Mouse (Mus musculus) cerebellum, adult 2 months (tissue): Measurements from ENCODE around the gene Slc35f6. TPM values are rescaled to one million over a fixed set of nuclear protein-coding genes. Genes with fewer than 3 reads are reported as not detected.
"Not testable (repeated sequence)": the region's sequence is repeated elsewhere in the genome, so short reads cannot be mapped to it uniquely, and the experiment has no call there.

Experiments used
- DNase-seq, 2 experiments: peaks; one replicate each; pipeline ENCODE4 v3.0.0; 2021
- H3K27ac ChIP-seq: fragments of 200-500 bp; 2 replicates; pipeline ENCODE4 v1.5.1; 2012; ENCODE audit warnings: low read length, control low read depth, inconsistent platforms; ENCODE audit not compliant: insufficient read depth
- H3K27me3 ChIP-seq: fragments of 200-500 bp; 2 replicates; pipeline ENCODE4 v1.6.1; 2012; ENCODE audit warnings: inconsistent platforms, mild to moderate bottlenecking, low read length, moderate library complexity; ENCODE audit not compliant: control insufficient read depth, insufficient read depth
- H3K4me1 ChIP-seq: fragments of 200-500 bp; 2 replicates; pipeline ENCODE4 v1.6.1; 2011; ENCODE audit warnings: low read length; ENCODE audit not compliant: control insufficient read depth, insufficient read depth
- H3K4me3 ChIP-seq: fragments of 200-500 bp; replicated peaks from 2 replicates; pipeline ENCODE3; 2011; ENCODE audit warnings: mild to moderate bottlenecking, low read depth, low read length, control low read depth; ENCODE audit not compliant: insufficient read depth
- CTCF ChIP-seq: fragments of 200-500 bp; IDR thresholded peaks from 2 replicates; pipeline ENCODE4 v1.5.1; 2011; ENCODE audit warnings: low read depth, mild to moderate bottlenecking, control low read depth, low read length, moderate library complexity, borderline replicate concordance; ENCODE audit not compliant: insufficient read depth
- POLR2A ChIP-seq: fragments of 200-500 bp; IDR thresholded peaks from 2 replicates; pipeline ENCODE4 v1.6.1; 2011; ENCODE audit warnings: low read length, control low read depth, borderline replicate concordance; ENCODE audit not compliant: insufficient read depth
- WGBS: fragments of 180-500 bp; shearing (Covaris S2); methylation state at CpG from one replicate; pipeline ENCODE4 v1.1.7; 2018; 5-methylcytosine and 5-hydroxymethylcytosine counted together
- polyA plus RNA-seq: library from polyadenylated mRNA; depleted of rRNA; stranded (reverse); fragments of >200 nt; gene quantifications from 2 replicates; pipeline ENCODE4 v1.2.3, GENCODE M21; 2012

Gene Slc35f6
- polyA plus RNA-seq, 1 experiment, result 57.1 TPM

DNA sequence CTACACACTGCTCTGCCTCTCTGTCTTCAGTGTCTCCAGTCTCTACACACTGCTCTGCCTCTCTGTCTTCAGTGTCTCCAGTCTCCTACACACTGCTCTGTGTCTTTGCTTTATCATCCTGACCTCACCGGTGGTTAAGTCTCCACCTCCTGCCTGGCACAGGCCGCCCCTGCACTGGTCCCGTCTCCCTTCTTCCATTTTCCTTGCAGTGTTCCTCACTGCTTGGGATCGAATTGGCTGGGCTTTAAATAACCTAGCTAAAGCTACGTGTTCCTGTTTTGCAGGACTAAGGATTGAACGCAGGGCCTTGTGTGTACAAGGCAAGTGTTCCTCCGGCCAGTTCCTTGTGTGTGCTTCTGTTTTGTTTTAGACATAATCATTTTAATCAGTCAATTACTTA lies 22.4 kb downstream of the Slc35f6 start:
- WGBS, result 85% methylated on average over 7 of the region's 7 CpGs
- no peak for TF ChIP-seq CTCF
- TF ChIP-seq POLR2A, result no peak
- Histone ChIP-seq H3K4me1 (no peaks in the 10 kb centered on the region), H3K27ac (no peak overlapping the region), H3K4me3 (no peak overlapping the region), H3K27me3 (no peaks in the 10 kb centered on the region)
- DNase-seq, result no peak

DNA sequence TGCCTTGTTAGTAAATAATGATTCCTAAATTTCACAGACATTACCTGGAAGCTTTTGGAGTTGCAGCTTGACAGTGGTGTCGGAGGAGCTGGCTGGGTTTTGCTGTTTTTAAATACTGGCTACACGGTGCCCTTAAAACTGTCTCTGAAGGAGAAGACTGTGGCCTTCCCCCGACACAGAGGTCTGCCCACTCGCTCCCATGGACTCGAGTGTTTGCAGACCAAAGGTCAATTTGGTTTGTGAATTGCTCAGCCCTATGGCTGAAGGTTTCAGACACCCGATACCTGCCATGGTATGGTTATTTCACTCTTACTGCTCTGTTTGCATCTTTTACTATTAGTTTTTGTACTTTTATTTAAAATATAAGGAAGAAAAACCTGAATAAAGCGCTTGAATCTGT lies 26.3 kb downstream of the Slc35f6 start:
- WGBS, result 87% methylated on average over 7 of the region's 7 CpGs
- TF ChIP-seq POLR2A (no peak), CTCF (no peak)
- Histone ChIP-seq H3K27me3 (no peaks in the 10 kb centered on the region), H3K27ac (no peak overlapping the region), H3K4me3 (no peak overlapping the region), H3K4me1 (no peaks in the 10 kb centered on the region)
- no peak for DNase-seq

GRCm38 (mm10) chr5:30676800-30677199 lies 29.1 kb downstream of the Slc35f6 start:
- Histone ChIP-seq H3K27ac (no peak overlapping the region), H3K27me3 (no peaks in the 10 kb centered on the region), H3K4me1 (no peaks in the 10 kb centered on the region), H3K4me3 (no peak overlapping the region)
- no peak for TF ChIP-seq POLR2A
- TF ChIP-seq CTCF, result no peak
- DNase-seq, result no peak
- 87% methylated on average over 7 of the region's 7 CpGs for WGBS

DNA sequence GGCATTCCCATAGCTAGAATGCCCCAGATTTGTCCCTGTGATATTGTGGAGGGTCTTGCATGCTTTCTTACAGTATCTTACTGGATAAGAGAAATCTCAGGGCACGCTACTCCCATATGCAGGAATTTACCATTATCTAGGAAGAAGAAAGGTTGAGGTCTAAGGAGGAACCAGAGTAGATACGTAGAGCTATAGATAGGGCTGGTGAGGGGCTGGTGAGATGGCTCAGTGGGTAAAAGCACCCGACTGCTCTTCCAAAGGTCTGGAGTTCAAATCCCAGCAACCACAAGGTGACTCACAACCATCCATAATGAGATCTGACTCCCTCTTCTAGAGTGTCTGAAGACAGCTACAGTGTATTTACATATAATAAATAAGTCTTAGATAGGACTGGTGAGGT lies 30.3 kb downstream of the Slc35f6 start:
- not testable (repeated sequence) for H3K27me3 ChIP-seq, H3K4me1 ChIP-seq, H3K27ac ChIP-seq, H3K4me3 ChIP-seq, DNase-seq
- WGBS, result 98% methylated on average over 3 of the region's 3 CpGs

GRCm38 (mm10) chr5:30678722-30679296 lies 31.1 kb downstream of the Slc35f6 start:
- H3K27ac ChIP-seq, result no peak overlapping the region
- no peak overlapping the region for H3K4me3 ChIP-seq
- WGBS, result 97% methylated on average over 4 of the region's 4 CpGs
- TF ChIP-seq CTCF (no peak), POLR2A (no peak)
- no peaks in the 10 kb centered on the region for H3K27me3 ChIP-seq
- DNase-seq, result no peak
- H3K4me1 ChIP-seq, result no peaks in the 10 kb centered on the region

DNA sequence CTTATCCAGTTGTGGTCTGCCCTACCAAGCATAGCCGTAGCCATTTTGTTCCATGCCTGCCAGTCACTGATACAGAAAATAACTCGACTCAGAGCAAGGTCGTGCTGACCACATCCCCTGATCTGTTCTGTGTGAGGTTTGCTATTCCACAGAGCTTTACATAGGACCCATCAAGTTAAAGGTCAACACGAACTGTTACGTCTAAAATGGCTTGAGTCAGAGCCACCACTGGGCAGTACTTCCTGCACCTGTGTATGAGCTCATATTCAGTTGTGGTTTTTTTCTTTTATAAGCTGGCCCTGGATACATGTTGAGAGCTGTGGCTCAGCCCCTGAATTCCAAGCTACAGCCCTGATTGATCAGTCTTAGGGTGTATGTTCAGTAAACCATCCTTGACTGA lies 31.9 kb downstream of the Slc35f6 start:
- 86% methylated on average over 5 of the region's 5 CpGs for WGBS
- Histone ChIP-seq H3K27me3 (no peaks in the 10 kb centered on the region), H3K4me3 (no peak overlapping the region), H3K4me1 (no peaks in the 10 kb centered on the region), H3K27ac (no peak overlapping the region)
- DNase-seq, result no peak
- no peak for TF ChIP-seq CTCF
- no peak for TF ChIP-seq POLR2A

- 85% methylated on average over 5 of the region's 5 CpGs for WGBS
- TF ChIP-seq POLR2A, result no peak
- no peak for TF ChIP-seq CTCF
Observed at GRCm38 (mm10) chr5:30681970-30682369, 34.2 kb downstream of the Slc35f6 start.

GRCm38 (mm10) chr5:30682967-30683600 lies 35.4 kb downstream of the Slc35f6 start:
- H3K27me3 ChIP-seq, result no peaks in the 10 kb centered on the region
- no peaks in the 10 kb centered on the region for H3K4me1 ChIP-seq
- H3K4me3 ChIP-seq, result no peak overlapping the region
- DNase-seq, result no peak
- TF ChIP-seq CTCF, result peak; percentile 16; the same call in 1 of the 2 replicates
- TF ChIP-seq POLR2A, result no peak
- H3K27ac ChIP-seq, result no peak overlapping the region

More at GRCm38 (mm10) chr5:30681970-30682369, 34.2 kb downstream of the Slc35f6 start:
- Histone ChIP-seq H3K4me3 (no peak overlapping the region), H3K27me3 (no peaks in the 10 kb centered on the region), H3K27ac (no peak overlapping the region), H3K4me1 (no peaks in the 10 kb centered on the region)
- DNase-seq, result no peak
